Mouse (Mus musculus) layer of hippocampus, adult 9-10 months (tissue): Measurements from ENCODE around the gene Sectm1b.
"Not testable (repeated sequence)": the region's sequence is repeated elsewhere in the genome, so short reads cannot be mapped to it uniquely, and the experiment has no call there.

ENCODE experiments used
- DNase-seq: peaks from one replicate; pipeline ENCODE4 v3.0.0; 2022; ENCODE audit warnings: low spot score

Sectm1b gene

DNA sequence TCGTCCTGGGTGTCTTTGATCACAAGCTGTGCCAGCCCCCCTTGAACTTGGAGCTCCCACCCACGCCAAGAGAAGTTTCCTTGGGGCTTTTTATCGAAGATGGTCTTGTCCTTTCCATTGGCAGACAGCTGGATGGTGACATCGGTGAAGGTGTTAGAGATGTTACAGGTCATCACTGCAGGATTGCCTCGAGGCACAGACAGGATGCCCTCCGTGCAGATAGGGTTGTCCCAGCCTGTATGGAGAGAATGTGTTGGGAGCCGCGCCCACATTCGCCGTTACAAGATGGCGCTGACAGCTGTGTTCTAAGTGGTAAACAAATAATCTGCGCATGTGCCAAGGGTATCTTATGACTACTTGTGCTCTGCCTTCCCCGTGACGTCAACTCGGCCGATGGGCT lies 6.3 kb upstream of the Sectm1b start:
- not testable (repeated sequence) for DNase-seq

DNA sequence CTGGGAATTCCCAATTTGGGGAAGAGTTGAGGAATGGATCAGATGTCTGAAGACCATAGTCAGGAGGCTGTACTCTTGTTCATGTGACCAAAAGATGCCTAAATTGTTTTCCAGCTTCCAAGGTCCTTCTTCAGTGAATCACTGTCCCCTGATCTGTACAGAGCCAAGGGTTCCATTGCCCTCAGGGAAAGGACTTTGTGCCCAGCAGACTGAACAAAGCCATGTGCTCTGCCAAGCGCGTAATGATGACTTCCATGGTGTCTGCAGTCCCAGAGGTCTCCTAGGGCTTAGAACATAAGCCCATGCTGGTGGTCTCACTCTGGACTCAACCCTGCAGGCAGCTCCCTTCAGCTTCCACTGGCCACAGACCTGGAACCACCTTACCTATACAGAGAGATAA lies 4.5 kb upstream of the Sectm1b start:
- DNase-seq: no peak

DNA sequence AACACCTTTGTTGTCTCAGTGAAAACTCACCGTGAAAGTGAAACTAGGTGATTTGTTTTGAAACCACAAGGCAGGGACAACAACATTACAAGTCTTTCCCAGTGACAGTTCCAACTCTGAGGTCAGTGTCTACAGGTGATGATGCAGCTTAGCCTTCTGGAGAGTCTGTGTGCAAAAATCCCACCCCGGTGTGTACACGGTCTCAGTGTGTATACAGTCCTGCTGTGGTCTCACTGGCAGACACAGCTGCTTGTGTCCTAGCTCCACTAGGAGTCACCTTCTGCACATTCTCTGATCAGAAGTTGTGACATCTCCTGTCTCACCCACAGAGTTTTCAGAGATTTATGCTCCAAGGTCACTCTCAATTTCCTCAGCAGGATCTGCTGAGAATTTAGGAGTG lies 828 bp upstream of the Sectm1b start:
- no peak for DNase-seq

DNA sequence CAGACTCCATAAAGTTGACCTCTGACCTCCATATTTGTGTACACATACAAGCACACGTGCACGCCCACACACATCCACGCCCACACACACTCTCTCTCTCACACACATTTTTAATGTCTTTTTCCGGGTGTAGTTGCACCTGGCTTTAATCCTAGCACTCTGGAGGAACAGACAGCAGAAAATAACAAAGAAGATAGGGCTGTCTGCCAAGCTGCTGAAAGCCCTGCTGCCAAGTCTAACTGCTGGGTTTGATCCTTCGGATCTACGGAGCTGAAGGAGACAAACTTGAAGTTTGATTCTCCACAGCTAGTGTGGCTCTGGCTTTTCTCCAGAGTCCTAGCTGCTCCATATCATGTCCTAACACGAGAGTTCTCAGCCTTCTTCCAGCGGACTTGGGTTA lies 1.8 kb downstream of the Sectm1b start:
- no peak for DNase-seq

DNA sequence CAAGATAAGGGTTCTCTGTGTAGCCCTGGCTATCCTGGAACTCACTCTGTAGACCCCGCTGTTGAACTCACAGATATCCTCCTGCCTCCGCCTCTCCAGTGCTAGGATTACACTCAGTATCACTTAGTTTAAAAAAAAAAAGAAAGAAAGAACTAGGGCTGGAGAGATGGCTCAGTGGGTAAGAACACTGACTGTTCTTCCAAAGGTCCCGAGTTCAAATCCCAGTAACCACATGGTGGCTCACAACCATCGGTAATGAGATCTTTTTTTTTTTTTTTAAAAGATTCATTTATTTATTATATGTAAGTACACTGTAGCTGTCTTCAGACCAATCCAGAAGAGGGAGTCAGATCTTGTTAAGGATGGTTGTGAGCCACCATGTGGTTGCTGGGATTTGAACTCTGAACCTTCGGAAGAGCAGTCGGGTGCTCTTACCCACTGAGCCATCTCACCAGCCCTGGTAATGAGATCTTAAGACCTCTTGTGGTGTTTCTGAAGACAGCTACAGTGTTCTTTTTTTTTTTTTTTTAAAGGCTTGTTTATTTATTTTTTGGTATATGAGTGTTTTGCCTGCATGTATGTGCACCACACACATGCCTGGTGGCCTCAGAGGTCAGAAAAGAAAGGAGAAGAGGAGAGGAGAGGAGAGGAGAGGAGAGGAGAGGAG lies 2.8 kb downstream of the Sectm1b start:
- not testable (repeated sequence) for DNase-seq

DNA sequence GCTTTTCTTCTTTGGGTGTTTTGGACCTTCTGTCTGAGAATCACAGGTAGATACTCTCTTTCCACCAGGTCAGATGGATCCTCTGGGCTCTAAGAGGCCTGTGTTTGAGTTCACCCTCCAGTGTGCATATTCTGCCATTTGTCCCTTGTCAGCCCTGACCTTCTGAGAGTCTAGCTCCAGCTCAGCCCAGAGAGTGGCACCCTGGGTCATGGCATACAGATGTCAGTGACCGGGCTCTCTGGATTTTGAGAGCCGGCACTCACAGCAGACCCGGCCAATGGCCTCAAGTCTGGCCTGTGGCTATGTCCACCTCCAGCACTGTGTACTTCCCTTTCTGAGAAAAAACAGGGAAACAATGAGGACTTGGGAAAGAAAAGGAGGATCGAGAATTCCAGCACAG lies 3.9 kb downstream of the Sectm1b start:
- DNase-seq: no peak

DNA sequence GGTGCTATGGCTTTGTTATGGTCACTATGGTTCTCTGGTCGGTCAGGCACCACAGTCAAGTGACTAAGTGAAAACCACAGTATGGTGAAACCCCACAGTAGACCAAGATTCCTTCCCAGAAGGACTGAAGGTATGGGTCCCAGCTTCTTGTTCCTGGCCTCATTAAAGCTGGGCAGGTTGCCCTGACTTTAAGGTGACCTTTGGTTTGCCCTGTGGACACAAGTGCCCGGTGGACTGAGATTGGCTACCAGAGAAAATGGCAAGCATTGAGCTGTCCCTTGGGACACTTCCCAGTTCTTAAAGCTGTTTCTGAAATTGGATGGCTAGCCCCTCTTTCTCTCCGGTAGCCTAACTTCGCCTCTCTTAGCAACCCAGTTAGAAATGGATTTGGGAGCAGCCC lies 4.4 kb downstream of the Sectm1b start:
- DNase-seq: no peak

DNA sequence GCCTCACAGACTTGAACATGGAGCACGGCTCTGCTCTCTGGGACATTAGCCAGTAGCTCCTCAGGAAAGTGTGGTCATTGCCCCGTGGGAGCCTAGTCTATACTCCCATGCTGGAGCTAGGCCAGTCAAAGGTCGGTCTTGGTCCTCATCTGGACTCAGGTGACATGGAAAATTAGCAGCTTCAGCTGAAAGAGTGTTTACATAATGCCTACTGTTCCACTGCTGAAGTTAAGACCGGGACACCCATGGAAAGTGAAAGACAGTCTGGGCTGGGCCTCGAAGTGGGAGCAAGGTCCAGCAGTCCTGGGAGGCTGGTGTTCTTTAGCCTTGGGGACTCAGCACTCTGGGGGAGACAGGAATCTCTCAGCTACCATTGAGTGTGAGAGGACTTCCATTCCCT lies 5.2 kb downstream of the Sectm1b start:
- DNase-seq: no peak

DNA sequence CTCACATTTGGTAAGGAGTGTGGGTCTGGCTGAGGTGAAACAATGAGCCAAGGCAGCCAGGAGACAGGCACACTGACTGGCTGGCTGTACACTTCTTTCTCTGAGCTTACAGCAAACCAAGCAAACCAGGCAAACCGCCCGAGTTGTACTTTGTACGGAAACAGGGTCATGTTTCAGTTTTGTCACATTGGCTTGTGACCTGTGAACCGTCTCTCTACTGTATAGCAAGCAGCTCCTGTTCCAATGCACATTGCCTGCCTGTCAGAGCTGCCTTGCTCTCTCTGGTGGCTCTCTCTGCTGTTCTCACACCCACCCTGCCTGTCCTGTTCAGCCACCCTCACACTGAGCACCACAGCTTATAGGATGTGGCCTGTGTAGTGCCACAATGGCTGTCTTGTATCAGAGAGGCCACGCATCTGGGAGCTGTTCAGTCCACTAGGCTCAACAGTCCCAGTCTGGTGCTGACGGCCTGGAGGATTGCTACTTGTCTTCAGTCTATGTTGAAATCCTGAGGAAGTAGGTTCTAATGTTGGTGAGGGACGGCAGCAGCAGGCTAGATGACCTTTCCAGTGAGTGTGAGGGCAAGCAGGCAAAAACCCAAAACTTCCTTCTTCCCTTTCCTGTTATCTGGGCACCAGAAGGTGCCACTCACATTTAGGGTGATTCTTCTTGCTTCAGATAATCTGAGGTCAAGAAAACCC lies 6.7 kb downstream of the Sectm1b start:
- no peak for DNase-seq

DNA sequence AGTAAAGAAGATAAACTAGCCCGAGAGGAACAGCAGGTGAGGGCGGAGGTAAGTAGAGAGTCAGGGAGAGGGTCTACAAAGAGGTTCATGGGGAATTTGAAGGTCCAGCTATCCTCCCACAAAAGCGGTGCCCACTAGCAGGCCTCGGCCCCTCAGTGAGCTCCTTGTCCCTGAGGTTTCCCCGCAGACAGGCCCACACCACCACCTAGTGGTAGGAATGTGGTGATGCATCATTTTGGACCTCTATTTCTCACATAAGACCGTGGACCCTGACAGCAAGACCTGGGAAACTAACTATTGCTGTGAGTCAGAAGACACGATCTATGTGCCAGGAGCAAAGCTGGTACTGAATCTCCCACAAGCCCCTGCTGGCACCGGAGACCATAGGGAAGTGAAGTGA lies 9.8 kb downstream of the Sectm1b start:
- DNase-seq: peak; percentile 65

DNA sequence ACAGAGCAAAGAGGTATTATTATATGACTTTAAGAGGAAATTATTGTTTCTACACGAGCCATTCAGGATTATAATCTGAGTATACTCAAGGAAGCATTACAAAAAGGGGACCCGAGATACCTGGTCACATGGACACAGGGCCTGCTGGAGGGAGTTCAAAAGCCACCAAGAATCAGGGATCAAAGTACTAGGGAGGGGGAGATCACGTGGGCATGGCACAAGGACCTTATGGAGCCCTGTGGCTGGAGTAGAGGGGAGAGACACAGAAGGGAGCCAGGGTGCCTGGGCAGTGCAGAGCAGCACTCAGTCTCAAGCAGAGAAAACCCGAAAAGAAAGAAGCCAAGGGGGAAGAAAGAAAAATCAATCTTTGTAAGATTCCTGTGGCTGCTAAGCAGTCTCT lies 11.0 kb downstream of the Sectm1b start:
- DNase-seq: no peak

DNA sequence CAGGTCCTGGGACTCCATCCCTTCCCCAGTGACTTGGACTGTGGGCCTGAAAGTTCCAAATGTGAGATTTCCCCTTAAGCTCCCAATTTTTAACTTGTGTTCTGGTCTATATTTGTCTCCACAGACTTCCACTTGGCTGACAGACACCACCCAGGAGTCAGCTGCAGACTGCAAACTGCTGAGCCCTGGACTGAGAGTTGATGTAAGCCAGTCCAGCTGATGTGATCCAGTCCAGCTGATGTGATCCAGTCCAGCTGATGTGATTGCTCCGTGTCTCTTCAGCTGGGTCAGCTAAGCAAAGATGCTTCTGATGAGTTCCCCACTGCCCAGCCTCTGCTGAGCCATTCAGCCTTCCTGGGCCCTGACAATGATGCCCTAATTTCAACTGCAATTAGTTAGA lies 11.6 kb downstream of the Sectm1b start:
- DNase-seq: no peak

DNA sequence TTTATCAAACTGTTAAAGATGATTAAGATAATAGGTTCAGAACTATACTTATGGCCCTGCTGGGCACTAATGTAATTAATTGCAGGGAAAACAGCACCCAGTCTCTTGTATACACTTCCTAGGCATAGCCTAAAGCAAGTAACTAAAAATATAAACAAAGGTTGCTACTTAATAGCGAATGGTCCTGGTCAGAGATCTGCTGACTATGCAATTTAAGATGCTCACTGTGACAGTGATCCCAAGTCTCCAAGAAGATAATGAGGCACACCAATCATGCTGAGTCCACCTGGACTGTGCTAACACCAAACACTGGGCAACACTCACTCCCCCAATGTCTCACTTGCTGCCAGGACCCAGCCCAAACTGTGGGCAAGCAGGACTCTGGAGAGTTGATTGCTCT lies 13.5 kb downstream of the Sectm1b start:
- no peak for DNase-seq

DNA sequence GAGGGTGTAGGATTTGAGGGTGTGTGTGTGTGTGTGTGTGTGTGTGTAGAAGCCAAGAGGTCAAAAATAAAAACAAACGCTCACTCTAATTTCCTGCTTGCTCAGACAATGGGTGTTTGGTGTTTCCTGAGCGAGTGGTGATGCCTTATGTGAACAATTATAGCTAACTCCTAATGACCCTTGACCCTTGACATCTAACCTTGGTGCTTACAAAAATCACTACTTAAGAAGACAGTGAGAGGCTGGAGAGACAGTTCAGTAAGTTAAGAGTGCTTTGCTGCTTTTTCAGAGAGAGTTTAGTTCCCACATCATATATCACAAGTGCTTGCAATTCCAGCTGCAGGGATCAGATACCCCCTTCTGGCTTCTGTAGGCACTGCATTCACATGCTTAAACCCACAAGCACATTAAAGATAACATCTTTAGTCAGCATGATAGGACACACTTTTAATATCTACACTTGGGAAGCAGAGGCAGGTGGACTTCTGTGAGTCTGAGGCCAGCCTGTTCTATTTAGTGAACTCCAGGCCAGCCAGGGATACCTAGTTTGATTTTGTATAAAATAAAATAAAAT lies 15.5 kb downstream of the Sectm1b start:
- no peak for DNase-seq

DNA sequence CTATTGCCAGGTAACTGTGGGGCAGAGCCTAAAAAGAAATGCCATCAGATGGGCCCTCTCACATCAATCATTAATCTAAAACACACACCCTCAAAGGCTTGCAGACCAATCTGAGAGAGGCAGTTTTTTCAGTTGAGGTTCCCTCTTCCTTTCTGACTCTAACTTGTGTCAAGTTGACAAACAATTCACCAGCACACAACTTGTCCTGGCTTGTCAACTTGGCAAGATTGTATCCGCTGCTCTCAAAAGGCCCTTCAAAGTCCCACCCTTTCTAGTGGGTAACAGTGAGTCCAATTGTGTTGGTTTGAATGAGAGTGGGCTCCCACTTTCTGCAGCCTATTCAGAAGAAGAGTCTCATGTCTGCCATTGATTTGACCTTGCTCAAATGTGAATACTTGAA lies 18.1 kb downstream of the Sectm1b start:
- DNase-seq: no peak

DNA sequence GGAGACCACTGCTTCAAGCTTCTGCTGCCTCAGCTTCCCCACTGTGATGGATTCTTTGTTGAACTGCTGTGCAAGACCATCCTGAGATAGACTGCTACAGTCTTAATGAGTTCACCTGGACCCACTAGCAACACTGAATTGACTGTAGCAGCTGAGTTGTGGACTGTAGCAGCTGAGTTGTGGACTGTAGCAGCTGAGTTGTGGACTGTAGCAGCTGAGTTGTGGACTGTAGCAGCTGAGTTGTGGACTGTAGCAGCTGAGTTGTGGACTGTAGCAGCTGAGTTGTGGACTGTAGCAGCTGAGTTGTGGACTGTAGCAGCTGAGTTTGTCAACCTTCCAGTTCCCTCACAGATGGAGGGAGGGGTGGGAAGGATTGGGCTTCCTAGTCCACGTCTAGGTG lies 20.3 kb downstream of the Sectm1b start:
- not testable (repeated sequence) for DNase-seq

DNA sequence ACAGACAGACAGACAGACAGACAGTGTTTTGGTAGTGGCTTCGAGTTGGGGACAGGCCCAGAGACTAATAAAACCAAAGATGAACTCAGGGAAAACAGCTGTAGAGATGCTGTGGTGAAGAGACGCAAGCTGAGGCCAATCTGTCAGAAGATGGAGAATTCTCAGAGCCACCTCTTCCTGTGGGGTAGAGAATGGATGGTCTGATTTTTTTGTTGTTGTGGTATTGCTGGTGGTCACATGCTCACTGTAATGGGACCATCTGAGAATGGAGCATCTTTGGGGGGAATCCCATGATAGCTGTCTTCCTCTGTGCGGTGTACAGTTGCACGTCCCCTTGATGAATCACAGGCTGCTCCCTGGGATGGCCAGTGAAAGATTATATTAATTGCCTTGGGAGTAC lies 20.9 kb downstream of the Sectm1b start:
- DNase-seq: no peak

DNA sequence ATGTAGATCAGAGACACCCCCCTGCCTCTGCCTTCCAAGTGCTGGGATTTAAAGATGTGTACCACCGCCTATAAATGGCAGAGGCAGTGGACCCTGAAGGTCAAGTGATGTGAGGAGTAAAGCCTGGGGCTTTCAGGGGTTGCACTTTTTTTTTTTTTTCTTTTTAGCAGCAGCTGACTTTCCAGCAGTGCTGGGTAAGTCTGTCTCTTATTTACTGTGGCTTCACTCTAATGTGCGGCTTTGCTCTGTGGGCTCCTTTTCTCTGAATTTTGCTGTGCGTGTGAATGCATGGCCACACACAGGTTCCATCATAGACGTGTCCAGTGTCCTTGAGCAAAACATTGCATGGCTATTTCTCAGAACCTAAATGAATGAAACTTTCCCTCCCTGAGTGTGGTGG lies 21.7 kb downstream of the Sectm1b start:
- no peak for DNase-seq

DNA sequence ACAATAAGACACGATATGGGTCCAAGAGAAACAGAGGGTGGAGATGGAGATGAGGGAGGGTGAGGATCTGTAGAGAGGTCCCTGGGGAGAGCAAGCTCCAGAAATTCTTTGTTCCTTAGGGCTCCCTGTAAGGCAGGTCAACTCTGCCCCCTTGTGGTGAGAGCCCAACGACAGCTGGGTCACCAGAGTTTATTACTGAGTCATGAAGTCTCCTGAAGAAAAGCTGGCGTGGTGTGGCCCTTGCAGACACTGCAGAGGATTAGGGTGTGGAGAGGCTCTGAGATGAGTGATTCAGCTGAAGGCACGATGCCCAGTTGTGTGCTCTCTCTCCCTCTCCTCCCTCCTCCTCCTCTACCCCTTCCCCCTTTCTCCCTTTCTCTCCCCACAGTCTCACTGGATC lies 22.2 kb downstream of the Sectm1b start:
- peak; percentile 74 for DNase-seq

DNA sequence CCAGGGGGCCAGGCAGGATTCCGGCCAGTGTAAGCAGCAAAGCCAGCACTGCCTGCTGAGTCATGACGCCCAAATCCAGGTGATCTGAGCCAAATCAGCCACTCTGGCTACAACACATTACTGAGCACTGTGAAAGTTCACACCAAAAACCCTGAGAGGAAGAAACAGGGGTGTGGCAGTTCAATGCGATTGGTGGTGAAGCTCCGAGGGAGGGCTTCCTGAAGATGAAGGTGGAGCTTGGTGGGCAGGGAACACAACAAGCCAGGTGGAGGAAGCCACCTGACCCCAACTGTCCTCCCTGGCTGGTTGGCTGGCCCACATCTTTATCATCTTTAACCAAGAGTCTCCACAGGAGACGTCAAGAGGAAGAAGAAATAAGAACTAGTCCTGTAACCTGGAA lies 24.1 kb downstream of the Sectm1b start, which contains the start of gene Cd7:
Gene Cd7 (minus strand): TSS at position 117 of the 400 bp plus-strand sequence.
- no peak for DNase-seq

DNA sequence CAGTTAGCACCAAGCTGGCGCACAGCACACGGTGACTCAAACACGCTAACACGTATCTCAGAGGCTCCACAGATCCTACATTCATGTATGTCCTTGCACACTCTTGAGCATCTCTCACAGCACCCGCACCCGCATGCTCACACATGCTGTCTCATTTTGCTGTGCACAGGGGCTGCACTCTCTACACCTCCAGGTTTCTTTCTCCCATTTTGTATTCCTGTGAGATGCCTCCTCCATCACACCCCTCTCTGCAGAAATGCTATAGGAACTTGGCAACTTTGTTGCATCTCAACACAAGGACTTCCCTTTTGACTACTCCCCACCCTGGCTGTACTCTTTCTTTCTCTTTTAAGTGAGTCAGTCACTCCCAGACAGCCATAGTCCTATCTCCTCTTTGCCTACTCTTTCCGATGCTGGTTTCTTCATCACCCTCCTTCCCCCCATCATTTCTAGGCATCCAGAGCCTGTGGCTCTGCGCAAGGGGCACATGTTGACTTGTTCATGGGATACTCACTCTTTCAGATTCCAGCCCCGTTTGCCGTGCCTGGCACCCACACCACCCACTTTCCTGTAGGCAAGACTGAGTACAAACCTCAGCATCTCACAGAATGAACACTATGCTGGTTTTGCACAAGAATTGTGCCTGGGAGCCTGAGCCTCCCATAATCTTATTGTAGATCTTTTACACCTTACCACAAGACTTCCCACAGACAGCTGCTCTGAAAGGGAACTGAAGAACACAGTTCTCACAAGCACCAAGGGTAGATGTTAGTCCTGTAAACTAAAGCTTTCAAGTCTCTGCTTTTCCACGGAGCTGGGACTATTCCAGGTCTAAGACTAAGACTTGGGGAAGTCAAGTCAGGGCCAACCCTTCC lies 24.8 kb downstream of the Sectm1b start:
- DNase-seq: no peak

DNA sequence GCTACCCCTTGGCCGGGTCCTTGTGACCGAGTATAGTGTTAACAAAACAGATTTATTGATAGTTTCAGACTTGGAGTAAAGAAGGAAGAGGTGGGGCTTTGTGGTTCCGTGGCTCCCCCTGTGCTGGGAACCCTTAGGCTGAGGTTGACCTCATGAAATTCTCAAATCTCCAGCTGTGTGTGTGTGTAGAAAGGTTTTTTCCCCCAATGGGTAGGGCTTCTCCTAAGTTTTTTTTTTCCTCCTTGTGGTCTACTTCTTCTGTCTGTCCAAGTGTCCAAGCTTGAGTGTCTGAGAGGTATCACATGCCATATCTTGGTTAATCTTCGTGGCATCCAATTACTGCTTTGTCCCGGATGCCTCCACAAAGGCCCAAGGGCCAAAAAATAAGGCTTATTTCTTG lies 30.3 kb downstream of the Sectm1b start:
- DNase-seq: no peak

DNA sequence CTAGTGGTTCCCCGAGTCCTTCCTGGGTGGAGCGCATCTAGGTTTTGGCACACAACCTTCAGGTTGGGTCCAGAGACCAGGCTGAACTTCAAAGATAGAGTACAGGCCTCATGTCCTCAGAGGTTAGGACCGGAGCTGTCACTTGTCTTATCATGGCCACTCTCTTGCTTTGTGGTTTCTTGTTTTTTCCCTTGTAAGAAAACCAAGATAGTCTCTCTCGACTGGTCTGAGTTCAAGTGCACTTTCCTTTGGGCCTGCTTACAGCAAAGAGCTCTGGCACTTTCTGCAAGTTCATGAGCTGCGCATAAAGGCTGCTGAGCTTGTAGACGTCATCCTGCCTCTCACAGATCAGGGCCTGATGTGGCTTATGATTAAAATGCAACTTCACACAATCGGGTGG lies 36.1 kb downstream of the Sectm1b start:
- no peak for DNase-seq
